Mouse (Mus musculus): Measurements from ENCODE around the gene Fam187b. TPM values are rescaled to one million over a fixed set of nuclear protein-coding genes. Genes with fewer than 3 reads are reported as not detected.
"Not testable (repeated sequence)": the region's sequence is repeated elsewhere in the genome, so short reads cannot be mapped to it uniquely, and the experiment has no call there.

The Fam187b gene
- not detected in 2 replicates for polyA plus RNA-seq (2012; ENCODE audit: insufficient read depth, insufficient read length, low replicate concordance, missing spikeins)

DNA sequence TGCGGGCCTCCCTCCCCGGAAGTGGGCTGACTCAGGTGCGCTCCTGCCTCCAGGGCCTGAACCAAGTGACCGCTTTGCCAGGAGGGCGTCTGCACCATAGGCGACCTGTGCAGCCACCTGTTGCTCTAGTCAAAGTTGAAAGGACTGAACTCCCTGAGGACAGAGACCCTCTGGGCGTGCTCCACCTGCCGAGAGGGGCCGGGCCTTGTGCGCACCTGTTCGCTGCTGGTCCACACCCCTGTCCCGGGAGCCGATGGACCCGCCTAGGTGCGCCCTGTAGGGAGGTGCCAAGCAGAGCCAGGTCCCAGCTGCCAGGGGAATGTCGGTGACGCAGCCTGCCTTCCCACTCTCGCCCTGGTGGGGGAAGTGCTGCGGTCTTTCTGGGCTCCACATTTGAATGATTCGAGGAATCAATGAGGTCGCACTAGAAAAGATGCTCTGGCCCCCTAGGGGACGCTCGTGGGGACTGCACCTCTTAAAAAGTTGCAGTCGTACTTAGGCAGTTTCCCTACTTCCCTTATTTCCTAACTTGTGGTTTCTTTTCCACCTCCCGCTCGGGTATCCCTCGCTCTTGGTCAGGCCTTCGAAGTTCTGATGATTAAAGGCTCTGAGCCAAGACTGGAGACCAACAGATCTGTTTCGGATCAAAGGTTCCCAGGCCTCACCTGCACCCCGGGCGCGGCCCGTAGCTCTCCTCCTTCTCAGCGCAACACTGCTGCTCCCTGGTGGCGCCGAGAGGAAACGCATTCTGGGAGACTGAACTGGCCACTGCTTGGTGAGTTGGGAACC, at the start of gene Fam187b:
Fam187b (plus strand) TSS at position 290 of the 789 bp plus-strand sequence.
- H3K27ac ChIP-seq (ENCODE audit: insufficient read depth, low read depth, low read length), result no peak within 1 kb of the TSS

DNA sequence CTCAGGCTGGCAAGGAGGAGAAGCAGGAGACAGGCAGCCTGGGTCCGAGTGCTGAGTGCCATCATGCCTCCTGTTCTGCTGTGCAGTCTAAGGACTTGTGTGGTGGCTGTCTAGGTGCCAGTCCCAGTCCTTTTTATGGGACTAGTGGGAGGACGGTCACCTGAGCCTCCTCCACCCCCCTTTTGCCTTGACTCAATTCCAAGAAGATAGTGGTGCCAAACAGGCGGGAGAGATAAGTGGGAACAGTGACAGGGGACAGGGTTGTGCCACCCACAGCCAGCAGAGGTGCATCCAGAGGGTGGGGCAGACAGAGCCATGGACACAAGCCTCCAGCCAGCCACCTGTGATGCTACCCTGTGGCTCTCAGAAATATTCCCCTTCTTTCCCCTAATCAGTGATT, 49.5 kb upstream of the Fam187b start:
- no peak for TF ChIP-seq CTCF (IDR thresholded peaks at IDR 0.05; ENCODE audit: insufficient read depth, low read depth, low read length)
- no peak for TF ChIP-seq POLR2A (IDR thresholded peaks at IDR 0.05; ENCODE audit: insufficient read depth, low read depth, low read length)
- no peak overlapping the region for H3K4me3 ChIP-seq (ENCODE audit: insufficient read depth, low read depth, low read length)
- 66% methylated on average over 3 of the region's 3 CpGs for WGBS
- H3K27ac ChIP-seq (ENCODE audit: insufficient read depth, low read depth, low read length), result no peak overlapping the region
- H3K4me1 ChIP-seq (ENCODE audit: control insufficient read depth, insufficient read depth, low read length), result no peaks in the 10 kb centered on the region

More for the DNA sequence above, at the start of gene Fam187b:
- Histone ChIP-seq H3K4me1 (ENCODE audit: control insufficient read depth, insufficient read depth, low read length) (peaks cover 4% of the 10 kb centered on the region), H3K4me3 (ENCODE audit: insufficient read depth, low read depth, low read length) (peak within 1 kb of the TSS; percentile 30)
- peak; percentile 62 for TF ChIP-seq CTCF (IDR thresholded peaks at IDR 0.05; ENCODE audit: insufficient read depth, low read depth, low read length)
- TF ChIP-seq POLR2A (IDR thresholded peaks at IDR 0.05; ENCODE audit: insufficient read depth, low read depth, low read length), result no peak
- under 1% methylated on average over 37 of the region's 37 CpGs for WGBS

DNA sequence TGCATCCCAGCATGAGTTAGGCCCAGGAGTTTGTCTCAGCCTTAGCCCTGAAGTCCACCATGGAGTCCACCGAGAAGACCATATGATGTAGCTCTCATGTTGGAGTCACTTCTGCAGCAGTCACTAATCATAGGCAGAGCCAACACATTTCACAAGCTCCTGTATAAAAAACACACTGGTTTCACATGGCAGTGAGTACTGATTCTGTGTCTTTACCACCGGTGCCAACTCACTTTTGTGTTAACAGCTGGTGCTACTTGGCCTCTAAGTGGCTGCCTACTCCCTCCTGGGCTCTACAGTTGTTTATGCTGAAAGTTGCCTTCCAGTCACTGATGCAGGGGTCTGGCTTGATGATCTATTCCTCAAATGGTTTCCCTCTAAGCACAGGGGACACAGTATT, 49.0 kb upstream of the Fam187b start, which contains the start of gene Hamp2:
Hamp2 (minus strand) TSS at position 101 of the 400 bp plus-strand sequence.
- H3K4me3 ChIP-seq (ENCODE audit: insufficient read depth, low read depth, low read length); H3K27ac ChIP-seq (ENCODE audit: insufficient read depth, low read depth, low read length); H3K4me1 ChIP-seq (ENCODE audit: control insufficient read depth, insufficient read depth, low read length): not testable (repeated sequence)
- WGBS, result 53% methylated on average over 2 of the region's 2 CpGs

DNA sequence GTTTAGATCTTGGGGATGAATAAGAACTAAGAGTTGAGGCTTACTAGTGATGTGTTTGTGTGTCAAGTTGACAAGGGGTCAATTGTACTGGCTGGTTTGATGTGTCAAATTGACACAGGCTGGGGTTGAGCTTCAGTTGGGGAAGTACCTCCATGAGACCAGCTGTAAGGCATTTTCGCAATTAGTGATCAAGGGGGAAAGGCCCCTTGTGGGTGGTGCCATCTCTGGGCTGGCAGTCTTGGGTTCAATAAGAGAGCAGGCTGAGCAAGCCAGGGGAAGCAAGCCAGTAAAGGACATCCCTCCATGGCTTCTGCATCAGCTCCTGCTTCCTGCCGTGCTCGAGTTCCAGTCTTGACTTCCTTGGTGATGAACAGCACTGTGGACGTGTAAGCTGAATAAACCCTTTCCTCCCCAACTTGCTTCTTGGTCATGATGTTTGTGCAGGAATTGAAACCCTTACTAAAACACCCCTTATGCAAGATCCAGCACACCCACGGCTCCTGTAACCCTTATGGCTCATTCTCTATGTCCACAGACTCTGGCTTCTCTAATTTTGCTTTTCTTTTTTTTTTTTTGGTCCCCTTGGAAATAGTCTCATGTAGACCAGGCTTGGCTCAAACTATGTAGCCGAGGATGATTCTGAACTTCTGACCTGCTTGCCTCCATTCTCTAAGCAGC, 38.0 kb upstream of the Fam187b start:
- 68% methylated on average over 6 of the region's 6 CpGs for WGBS

DNA sequence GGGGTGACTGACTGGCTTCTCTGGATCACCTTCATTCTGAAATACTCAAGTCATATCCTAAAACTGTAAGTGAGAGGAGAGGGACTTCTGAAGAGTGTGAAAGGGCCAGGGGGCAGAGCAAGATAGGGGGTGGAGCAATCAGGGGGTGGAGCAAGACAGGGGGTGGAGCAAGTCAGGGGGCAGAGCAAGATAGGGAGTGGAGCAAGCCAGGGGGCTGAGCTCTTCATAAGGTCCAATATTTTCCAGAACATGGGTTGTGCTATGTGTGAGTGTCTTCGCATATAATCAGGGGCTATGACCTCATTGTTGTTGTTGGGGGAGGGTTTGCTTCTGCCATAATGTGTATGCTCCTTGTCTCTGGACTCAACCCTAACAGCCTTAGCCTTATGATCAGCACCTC, 33.5 kb upstream of the Fam187b start:
- not testable (repeated sequence) for H3K4me1 ChIP-seq (ENCODE audit: control insufficient read depth, insufficient read depth, low read length); H3K27ac ChIP-seq (ENCODE audit: insufficient read depth, low read depth, low read length); H3K4me3 ChIP-seq (ENCODE audit: insufficient read depth, low read depth, low read length)
- WGBS, result 100% methylated on average over 1 of the region's 1 CpGs

More for the DNA sequence above, 38.0 kb upstream of the Fam187b start:
- H3K4me3 ChIP-seq (ENCODE audit: insufficient read depth, low read depth, low read length); H3K4me1 ChIP-seq (ENCODE audit: control insufficient read depth, insufficient read depth, low read length); H3K27ac ChIP-seq (ENCODE audit: insufficient read depth, low read depth, low read length): not testable (repeated sequence)

DNA sequence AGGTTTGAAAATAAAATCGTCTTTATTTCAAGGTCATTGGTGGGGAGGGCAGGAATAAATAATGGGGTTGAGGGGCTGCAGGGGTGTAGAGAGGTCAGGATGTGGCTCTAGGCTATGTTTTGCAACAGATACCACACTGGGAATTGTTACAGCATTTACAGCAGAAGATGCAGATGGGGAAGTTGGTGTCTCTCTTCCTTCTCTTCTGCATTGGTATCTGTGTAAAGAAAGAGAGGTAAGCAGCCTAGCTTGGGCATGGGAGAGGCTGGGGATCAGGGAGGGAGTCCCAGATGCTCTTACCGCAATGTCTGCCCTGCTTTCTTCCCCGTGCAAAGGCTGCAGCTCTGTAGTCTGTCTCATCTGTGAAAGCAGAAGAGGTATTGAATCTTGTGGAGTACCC, 31.2 kb upstream of the Fam187b start:
- not testable (repeated sequence) for H3K4me3 ChIP-seq (ENCODE audit: insufficient read depth, low read depth, low read length); H3K4me1 ChIP-seq (ENCODE audit: control insufficient read depth, insufficient read depth, low read length); H3K27ac ChIP-seq (ENCODE audit: insufficient read depth, low read depth, low read length)
- WGBS, result 60% methylated on average over 3 of the region's 3 CpGs

DNA sequence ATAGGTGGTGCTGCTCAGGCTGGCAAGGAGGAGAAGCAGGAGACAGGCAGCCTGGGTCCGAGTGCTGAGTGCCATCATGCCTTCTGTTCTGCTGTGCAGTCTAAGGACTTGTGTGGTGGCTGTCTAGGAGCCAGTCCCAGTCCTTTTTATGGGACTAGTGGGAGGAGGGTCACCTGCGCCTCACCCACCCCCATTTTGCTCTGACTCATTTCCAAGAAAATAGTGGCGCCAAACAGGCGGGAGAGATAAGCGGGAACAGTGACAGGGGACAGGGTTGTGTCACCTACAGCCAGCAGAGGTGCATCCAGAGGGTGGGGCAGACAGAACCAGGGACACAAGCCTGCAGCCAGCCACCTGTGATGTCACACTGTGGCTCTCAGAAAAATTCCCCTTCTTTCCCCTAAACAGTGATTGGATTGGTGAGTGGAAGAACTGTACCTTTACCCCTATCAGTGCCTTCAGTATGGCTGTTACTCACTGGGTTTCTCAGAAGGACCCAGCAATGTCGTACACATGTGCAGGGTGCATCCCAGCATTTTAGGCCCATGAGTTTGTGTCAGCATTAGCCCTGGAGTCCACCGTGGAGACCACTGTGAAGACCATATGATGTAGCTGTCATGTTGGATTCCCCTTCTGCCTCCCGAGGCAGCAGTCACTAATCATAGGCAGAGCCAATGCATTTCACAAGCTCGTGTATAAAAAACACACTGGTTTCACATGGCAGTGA, 29.5 kb upstream of the Fam187b start, which contains the start of gene Hamp:
Hamp (minus strand) TSS at position 124 of the 727 bp plus-strand sequence.
- no peak within 1 kb of the TSS for H3K4me3 ChIP-seq (ENCODE audit: insufficient read depth, low read depth, low read length)
- 61% methylated on average over 9 of the region's 9 CpGs for WGBS
- no peaks in the 10 kb centered on the region for H3K4me1 ChIP-seq (ENCODE audit: control insufficient read depth, insufficient read depth, low read length)
- TF ChIP-seq POLR2A (IDR thresholded peaks at IDR 0.05; ENCODE audit: insufficient read depth, low read depth, low read length) (no peak), CTCF (IDR thresholded peaks at IDR 0.05; ENCODE audit: insufficient read depth, low read depth, low read length) (no peak)
- no peak within 1 kb of the TSS for H3K27ac ChIP-seq (ENCODE audit: insufficient read depth, low read depth, low read length)

DNA sequence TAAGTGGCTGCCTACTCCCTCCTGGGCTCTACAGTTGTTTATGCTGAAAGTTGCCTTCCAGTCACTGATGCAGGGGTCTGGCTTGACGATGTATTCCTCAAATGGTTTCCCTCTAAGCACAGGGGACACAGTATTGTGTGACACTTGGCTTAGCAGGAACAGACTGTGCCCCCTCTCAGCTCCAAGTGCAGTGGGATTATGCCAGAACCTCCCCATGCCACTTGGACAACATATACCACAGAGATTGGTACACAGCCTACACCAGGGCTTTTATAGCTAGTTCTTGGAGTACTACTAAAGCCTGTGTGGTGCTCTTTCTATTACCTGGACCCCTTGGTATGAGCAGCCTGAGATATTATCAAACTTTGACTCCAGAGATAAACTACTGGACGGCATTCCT, 28.9 kb upstream of the Fam187b start:
- not testable (repeated sequence) for H3K4me1 ChIP-seq (ENCODE audit: control insufficient read depth, insufficient read depth, low read length); H3K4me3 ChIP-seq (ENCODE audit: insufficient read depth, low read depth, low read length); H3K27ac ChIP-seq (ENCODE audit: insufficient read depth, low read depth, low read length)
- WGBS, result 57% methylated on average over 2 of the region's 2 CpGs

DNA sequence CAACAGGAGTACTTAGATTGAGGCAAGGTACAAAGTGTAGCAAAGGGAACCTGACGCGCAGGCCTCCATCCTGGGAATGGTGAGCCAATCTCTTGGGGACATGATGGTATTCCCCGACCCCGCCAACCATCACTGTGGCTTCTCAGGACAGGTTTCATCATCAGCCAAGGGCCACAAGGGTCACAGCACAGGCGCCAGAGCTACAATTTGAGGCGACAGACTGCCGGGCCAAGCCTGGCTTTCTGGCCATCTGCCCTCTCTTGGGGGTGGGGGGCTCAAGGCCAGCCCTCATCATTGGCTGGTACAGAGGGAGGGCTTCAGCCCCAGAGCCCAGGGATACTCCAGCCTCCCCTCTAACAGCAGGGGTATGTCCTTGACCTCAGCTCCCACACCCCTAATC, 28.1 kb upstream of the Fam187b start:
- H3K4me3 ChIP-seq (ENCODE audit: insufficient read depth, low read depth, low read length); H3K4me1 ChIP-seq (ENCODE audit: control insufficient read depth, insufficient read depth, low read length); H3K27ac ChIP-seq (ENCODE audit: insufficient read depth, low read depth, low read length): not testable (repeated sequence)
- WGBS, result 85% methylated on average over 7 of the region's 7 CpGs
